Mouse (Mus musculus): ENCODE measurements around the gene Ltk. TPM values are rescaled to one million over a fixed set of nuclear protein-coding genes. Genes with fewer than 3 reads are reported as not detected.

The Ltk gene
- 0.12 TPM for polyA plus RNA-seq (2014; fragmentation: Illumina TruSeq; extraction: RNeasy Lipid Tissue Mini Kit (QIAGEN cat#74804); ENCODE audit: low read depth, low replicate concordance)

GRCm38 (mm10) chr2:119760251-119760650 is at the start of gene Ltk:
TSS of gene Ltk (minus strand) at chr2:119760431.

GRCm38 (mm10) chr2:119797279-119797783 is 37.1 kb upstream of the Ltk start, which contains the start of gene Tyro3:
TSS of gene Tyro3 (plus strand) at chr2:119797733.

GRCm38 (mm10) chr2:119787206-119787883 is 27.1 kb upstream of the Ltk start, which contains the start of gene Rpap1:
TSS of gene Rpap1 (minus strand) at chr2:119787537.

GRCm38 (mm10) chr2:119741581-119742411 is 18.4 kb downstream of the Ltk start, which contains the start of gene Itpka:
TSS of gene Itpka (plus strand) at chr2:119742337.

Other genes with a start within 250 kb of the Ltk start
- gene Exd1, start 212.8 kb downstream of the Ltk start, polyA plus RNA-seq (2014; fragmentation: Illumina TruSeq; extraction: RNeasy Lipid Tissue Mini Kit (QIAGEN cat#74804); ENCODE audit: low read depth, low replicate concordance) = 3.5 TPM
- 192 TPM for gene Chp1, start 212.7 kb downstream of the Ltk start, polyA plus RNA-seq (2014; fragmentation: Illumina TruSeq; extraction: RNeasy Lipid Tissue Mini Kit (QIAGEN cat#74804); ENCODE audit: low read depth, low replicate concordance)
- gene Nusap1, start 142.1 kb downstream of the Ltk start, polyA plus RNA-seq (2014; fragmentation: Illumina TruSeq; extraction: RNeasy Lipid Tissue Mini Kit (QIAGEN cat#74804); ENCODE audit: low read depth, low replicate concordance) = 2.0 TPM
- gene Oip5, start 142.0 kb downstream of the Ltk start, polyA plus RNA-seq (2014; fragmentation: Illumina TruSeq; extraction: RNeasy Lipid Tissue Mini Kit (QIAGEN cat#74804); ENCODE audit: low read depth, low replicate concordance) = 2.2 TPM
- 22.2 TPM for gene Ndufaf1, start 97.6 kb downstream of the Ltk start, polyA plus RNA-seq (2014; fragmentation: Illumina TruSeq; extraction: RNeasy Lipid Tissue Mini Kit (QIAGEN cat#74804); ENCODE audit: low read depth, low replicate concordance)
- gene Rtf1, start 85.4 kb downstream of the Ltk start, polyA plus RNA-seq (2014; fragmentation: Illumina TruSeq; extraction: RNeasy Lipid Tissue Mini Kit (QIAGEN cat#74804); ENCODE audit: low read depth, low replicate concordance) = 21.3 TPM
- gene Itpka, start 18.1 kb downstream of the Ltk start, polyA plus RNA-seq (2014; fragmentation: Illumina TruSeq; extraction: RNeasy Lipid Tissue Mini Kit (QIAGEN cat#74804); ENCODE audit: low read depth, low replicate concordance) = 2.2 TPM
- 10.5 TPM for gene Rpap1, start 27.1 kb upstream of the Ltk start, polyA plus RNA-seq (2014; fragmentation: Illumina TruSeq; extraction: RNeasy Lipid Tissue Mini Kit (QIAGEN cat#74804); ENCODE audit: low read depth, low replicate concordance)
- 4.2 TPM for gene Tyro3, start 37.3 kb upstream of the Ltk start, polyA plus RNA-seq (2014; fragmentation: Illumina TruSeq; extraction: RNeasy Lipid Tissue Mini Kit (QIAGEN cat#74804); ENCODE audit: low read depth, low replicate concordance)
- gene Mga, start 136.8 kb upstream of the Ltk start, polyA plus RNA-seq (2014; fragmentation: Illumina TruSeq; extraction: RNeasy Lipid Tissue Mini Kit (QIAGEN cat#74804); ENCODE audit: low read depth, low replicate concordance) = 21.2 TPM
- gene Mapkbp1, start 212.3 kb upstream of the Ltk start, polyA plus RNA-seq (2014; fragmentation: Illumina TruSeq; extraction: RNeasy Lipid Tissue Mini Kit (QIAGEN cat#74804); ENCODE audit: low read depth, low replicate concordance) = 28.3 TPM

Data from adipose tissue, adult 10 weeks (tissue).